Mouse (Mus musculus) urinary bladder, postnatal 4 days (tissue): ENCODE measurements around the gene Ccdc124.

Experiments used
- DNase-seq, 2 experiments: peaks; one replicate each; pipeline ENCODE4 v3.0.0; 2021 to 2022; ENCODE audit warnings: low spot score in 2 of 2

Gene Ccdc124

GRCm38 (mm10) chr8:70869601-70870041 is 4.1 kb downstream of the Ccdc124 start:
- DNase-seq = peak; percentile 61 to 77

- DNase-seq = no peak
Observed at GRCm38 (mm10) chr8:70869199-70869571, 4.5 kb downstream of the Ccdc124 start.

- no peak for DNase-seq
Observed at GRCm38 (mm10) chr8:70868559-70869198, 5.1 kb downstream of the Ccdc124 start.

GRCm38 (mm10) chr8:70866566-70866965 is 7.2 kb downstream of the Ccdc124 start:
- no peak for DNase-seq

- no peak for DNase-seq
Observed at GRCm38 (mm10) chr8:70866001-70866520, 7.7 kb downstream of the Ccdc124 start.

GRCm38 (mm10) chr8:70865350-70866000 is 8.3 kb downstream of the Ccdc124 start:
- peak; percentile 98 to 99 for DNase-seq

GRCm38 (mm10) chr8:70864712-70865221 is 9.0 kb downstream of the Ccdc124 start:
- no peak for DNase-seq

- DNase-seq = no peak
Observed at GRCm38 (mm10) chr8:70863956-70864711, 9.6 kb downstream of the Ccdc124 start.

GRCm38 (mm10) chr8:70862824-70863641 is 10.7 kb downstream of the Ccdc124 start, which contains the start of gene Kcnn1:
Gene Kcnn1, minus strand, starts transcription at chr8:70863258.
- no peak for DNase-seq

- DNase-seq = no peak
Observed at GRCm38 (mm10) chr8:70857516-70857915, 16.2 kb downstream of the Ccdc124 start.

- no peak for DNase-seq
Observed at GRCm38 (mm10) chr8:70856541-70857197, 17.1 kb downstream of the Ccdc124 start.

- no peak for DNase-seq
Observed at GRCm38 (mm10) chr8:70856028-70856427, 17.7 kb downstream of the Ccdc124 start.

GRCm38 (mm10) chr8:70853863-70854262 is 19.9 kb downstream of the Ccdc124 start:
- no peak for DNase-seq

- no peak for DNase-seq
Observed at GRCm38 (mm10) chr8:70852595-70853231, 21.0 kb downstream of the Ccdc124 start.

GRCm38 (mm10) chr8:70851837-70852236 is 21.9 kb downstream of the Ccdc124 start:
- no peak for DNase-seq

GRCm38 (mm10) chr8:70850947-70851346 is 22.8 kb downstream of the Ccdc124 start:
- DNase-seq = no peak

GRCm38 (mm10) chr8:70850132-70850845 is 23.4 kb downstream of the Ccdc124 start:
- DNase-seq = no peak

GRCm38 (mm10) chr8:70849333-70849990 is 24.3 kb downstream of the Ccdc124 start:
- DNase-seq = no peak
